Mouse (Mus musculus): ENCODE data around the gene Gucy2c. TPM values are rescaled to one million over a fixed set of nuclear protein-coding genes. Genes with fewer than 3 reads are reported as not detected.

Gene Gucy2c
- polyA plus RNA-seq, 1 experiment from 2014 or later, result 13.3 TPM

- Histone ChIP-seq H3K9me3 (no peaks in the 10 kb centered on the region), H3K36me3 (no peaks in the 10 kb centered on the region), H3K4me1 (no peaks in the 10 kb centered on the region), H3K4me3 (replicated peaks) (no peak overlapping the region), H3K27ac (no peak overlapping the region), H3K9ac (no peak overlapping the region), H3K4me2 (no peak overlapping the region), H3K27me3 (replicated peaks) (no peaks in the 10 kb centered on the region)
- WGBS, result 72% methylated on average over 1 of the region's 1 CpGs
- ATAC-seq (ENCODE audit: insufficient read depth, low FRiP score, low read depth), result no peak
Measured at GRCm38 (mm10) chr6:136776392-136776791, 5.2 kb downstream of the Gucy2c start.

- ATAC-seq (ENCODE audit: insufficient read depth, low FRiP score, low read depth), result 0 out of 2 replicates have a peak, but pooled peaks have one; percentile 2
- 75% methylated on average over 7 of the region's 7 CpGs for WGBS
- no peak overlapping the region for H3K27ac ChIP-seq
Measured at GRCm38 (mm10) chr6:136769859-136770258, 11.7 kb downstream of the Gucy2c start.

GRCm38 (mm10) chr6:136769143-136769542 lies 12.4 kb downstream of the Gucy2c start:
- Histone ChIP-seq H3K4me2 (no peak overlapping the region), H3K4me3 (replicated peaks) (no peak overlapping the region), H3K27me3 (replicated peaks) (no peaks in the 10 kb centered on the region), H3K9me3 (no peaks in the 10 kb centered on the region), H3K27ac (no peak overlapping the region), H3K4me1 (no peaks in the 10 kb centered on the region), H3K9ac (no peak overlapping the region), H3K36me3 (no peaks in the 10 kb centered on the region)
- 82% methylated on average over 8 of the region's 8 CpGs for WGBS
- ATAC-seq (ENCODE audit: insufficient read depth, low FRiP score, low read depth), result no peak

More at GRCm38 (mm10) chr6:136769859-136770258, 11.7 kb downstream of the Gucy2c start:
- Histone ChIP-seq H3K9ac (no peak overlapping the region), H3K4me1 (no peaks in the 10 kb centered on the region), H3K9me3 (no peaks in the 10 kb centered on the region), H3K27me3 (replicated peaks) (no peaks in the 10 kb centered on the region), H3K4me2 (no peak overlapping the region), H3K4me3 (replicated peaks) (no peak overlapping the region), H3K36me3 (no peaks in the 10 kb centered on the region)

GRCm38 (mm10) chr6:136763912-136764311 lies 17.7 kb downstream of the Gucy2c start:
- WGBS, result 35% methylated on average over 1 of the region's 1 CpGs
- Histone ChIP-seq H3K27ac (no peak overlapping the region), H3K9me3 (no peaks in the 10 kb centered on the region), H3K4me2 (no peak overlapping the region), H3K9ac (no peak overlapping the region), H3K4me1 (no peaks in the 10 kb centered on the region), H3K27me3 (replicated peaks) (no peaks in the 10 kb centered on the region), H3K4me3 (replicated peaks) (no peak overlapping the region), H3K36me3 (no peaks in the 10 kb centered on the region)
- ATAC-seq (ENCODE audit: insufficient read depth, low FRiP score, low read depth), result no peak

- no peak overlapping the region for H3K4me2 ChIP-seq
- no peak for ATAC-seq (ENCODE audit: insufficient read depth, low FRiP score, low read depth)
- H3K4me1 ChIP-seq, result no peaks in the 10 kb centered on the region
- no peak overlapping the region for H3K9ac ChIP-seq
- no peaks in the 10 kb centered on the region for H3K27me3 ChIP-seq (replicated peaks)
- H3K4me3 ChIP-seq (replicated peaks), result no peak overlapping the region
- H3K27ac ChIP-seq, result no peak overlapping the region
- no peaks in the 10 kb centered on the region for H3K36me3 ChIP-seq
- H3K9me3 ChIP-seq, result no peaks in the 10 kb centered on the region
- WGBS, result 83% methylated on average over 11 of the region's 11 CpGs
Measured at GRCm38 (mm10) chr6:136750567-136750966, 31.0 kb downstream of the Gucy2c start.

GRCm38 (mm10) chr6:136745586-136745985 lies 36.0 kb downstream of the Gucy2c start:
- H3K9ac ChIP-seq, result no peak overlapping the region
- no peaks in the 10 kb centered on the region for H3K9me3 ChIP-seq
- no peaks in the 10 kb centered on the region for H3K27me3 ChIP-seq (replicated peaks)
- no peak for ATAC-seq (ENCODE audit: insufficient read depth, low FRiP score, low read depth)
- H3K27ac ChIP-seq, result no peak overlapping the region
- no peak overlapping the region for H3K4me3 ChIP-seq (replicated peaks)
- WGBS, result 67% methylated on average over 5 of the region's 5 CpGs
- H3K4me2 ChIP-seq, result no peak overlapping the region
- no peaks in the 10 kb centered on the region for H3K36me3 ChIP-seq
- H3K4me1 ChIP-seq, result no peaks in the 10 kb centered on the region

GRCm38 (mm10) chr6:136743729-136744128 lies 37.8 kb downstream of the Gucy2c start:
- no peaks in the 10 kb centered on the region for H3K4me1 ChIP-seq
- H3K36me3 ChIP-seq, result no peaks in the 10 kb centered on the region
- WGBS, result 58% methylated on average over 7 of the region's 7 CpGs
- H3K4me2 ChIP-seq, result no peak overlapping the region
- H3K9ac ChIP-seq, result no peak overlapping the region
- H3K27me3 ChIP-seq (replicated peaks), result no peaks in the 10 kb centered on the region
- H3K9me3 ChIP-seq, result no peaks in the 10 kb centered on the region
- no peak overlapping the region for H3K27ac ChIP-seq
- no peak overlapping the region for H3K4me3 ChIP-seq (replicated peaks)
- ATAC-seq (ENCODE audit: insufficient read depth, low FRiP score, low read depth), result no peak

GRCm38 (mm10) chr6:136742352-136743118 lies 39.0 kb downstream of the Gucy2c start:
- no peak overlapping the region for H3K4me3 ChIP-seq (replicated peaks)
- peak; percentile 81; the same call in 1 of the 2 replicates for ATAC-seq (ENCODE audit: insufficient read depth, low FRiP score, low read depth)
- H3K4me2 ChIP-seq, result no peak overlapping the region
- no peaks in the 10 kb centered on the region for H3K4me1 ChIP-seq
- no peak overlapping the region for H3K27ac ChIP-seq
- no peak overlapping the region for H3K9ac ChIP-seq
- no peaks in the 10 kb centered on the region for H3K36me3 ChIP-seq
- H3K27me3 ChIP-seq (replicated peaks), result no peaks in the 10 kb centered on the region
- WGBS, result 37% methylated on average over 10 of the region's 10 CpGs
- H3K9me3 ChIP-seq, result no peaks in the 10 kb centered on the region

GRCm38 (mm10) chr6:136741281-136741680 lies 40.3 kb downstream of the Gucy2c start:
- no peaks in the 10 kb centered on the region for H3K4me1 ChIP-seq
- no peak overlapping the region for H3K4me2 ChIP-seq
- no peaks in the 10 kb centered on the region for H3K36me3 ChIP-seq
- WGBS, result 81% methylated on average over 10 of the region's 10 CpGs
- no peak overlapping the region for H3K4me3 ChIP-seq (replicated peaks)
- no peaks in the 10 kb centered on the region for H3K27me3 ChIP-seq (replicated peaks)
- H3K9me3 ChIP-seq, result no peaks in the 10 kb centered on the region
- H3K9ac ChIP-seq, result no peak overlapping the region
- ATAC-seq (ENCODE audit: insufficient read depth, low FRiP score, low read depth), result no peak
- H3K27ac ChIP-seq, result no peak overlapping the region

- Histone ChIP-seq H3K4me2 (no peak overlapping the region), H3K4me1 (no peaks in the 10 kb centered on the region), H3K27me3 (replicated peaks) (no peaks in the 10 kb centered on the region), H3K4me3 (replicated peaks) (no peak overlapping the region), H3K36me3 (no peaks in the 10 kb centered on the region), H3K9ac (no peak overlapping the region), H3K9me3 (no peaks in the 10 kb centered on the region), H3K27ac (no peak overlapping the region)
- ATAC-seq (ENCODE audit: insufficient read depth, low FRiP score, low read depth), result no peak
- 74% methylated on average over 7 of the region's 7 CpGs for WGBS
Measured at GRCm38 (mm10) chr6:136735766-136736165, 45.8 kb downstream of the Gucy2c start.

- Histone ChIP-seq H3K27me3 (replicated peaks) (no peaks in the 10 kb centered on the region), H3K36me3 (no peaks in the 10 kb centered on the region), H3K4me2 (no peak overlapping the region), H3K4me1 (no peaks in the 10 kb centered on the region), H3K9me3 (no peaks in the 10 kb centered on the region), H3K9ac (no peak overlapping the region), H3K4me3 (replicated peaks) (no peak overlapping the region), H3K27ac (no peak overlapping the region)
- ATAC-seq (ENCODE audit: insufficient read depth, low FRiP score, low read depth), result no peak
- WGBS, result 88% methylated on average over 14 of the region's 14 CpGs
Measured at GRCm38 (mm10) chr6:136728144-136728543, 53.4 kb downstream of the Gucy2c start.

- 67% methylated on average over 3 of the region's 3 CpGs for WGBS
- no peak overlapping the region for H3K27ac ChIP-seq
- no peak overlapping the region for H3K9ac ChIP-seq
- H3K9me3 ChIP-seq, result no peaks in the 10 kb centered on the region
- H3K27me3 ChIP-seq (replicated peaks), result no peaks in the 10 kb centered on the region
- H3K4me1 ChIP-seq, result no peaks in the 10 kb centered on the region
- ATAC-seq (ENCODE audit: insufficient read depth, low FRiP score, low read depth), result no peak
- no peak overlapping the region for H3K4me3 ChIP-seq (replicated peaks)
- no peaks in the 10 kb centered on the region for H3K36me3 ChIP-seq
- no peak overlapping the region for H3K4me2 ChIP-seq
Measured at GRCm38 (mm10) chr6:136723171-136723570, 58.4 kb downstream of the Gucy2c start.

All from stomach, embryonic 15.5 days (tissue).